Mouse (Mus musculus) ovary, adult 18-20 months (tissue): ENCODE results near the gene Rab11a.
"Not testable (repeated sequence)": the region's sequence is repeated elsewhere in the genome, so short reads cannot be mapped to it uniquely, and the experiment has no call there.

ENCODE experiments used
- DNase-seq: peaks from one replicate; pipeline ENCODE4 v3.0.0; 2022; ENCODE audit warnings: low spot score, mixed read lengths

Gene Rab11a

DNA sequence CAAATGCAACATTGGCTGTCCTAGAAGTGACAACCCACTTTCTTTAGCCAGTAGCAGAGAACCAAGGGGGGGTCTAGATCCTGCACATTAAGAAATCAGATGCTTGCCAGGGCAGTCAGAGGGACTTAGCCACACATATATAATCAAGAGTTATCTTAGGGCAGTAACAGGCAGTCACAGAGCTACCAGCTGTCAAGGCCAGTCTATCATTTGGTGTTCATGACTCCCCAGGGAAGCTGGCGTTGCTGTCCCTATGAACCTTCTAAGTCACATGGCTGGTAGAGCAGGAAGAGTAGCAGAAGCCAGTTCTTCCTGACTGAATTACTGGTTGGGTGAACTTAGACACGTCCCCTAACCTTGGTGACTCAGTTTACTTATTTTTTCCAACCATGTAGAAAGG, 44.5 kb downstream of the Rab11a start:
- no peak for DNase-seq

- DNase-seq, result peak; percentile 12
Observed at GRCm38 (mm10) chr9:64691176-64691575, 46.4 kb downstream of the Rab11a start.

GRCm38 (mm10) chr9:64690771-64691170, 46.8 kb downstream of the Rab11a start:
- DNase-seq, result no peak

DNA sequence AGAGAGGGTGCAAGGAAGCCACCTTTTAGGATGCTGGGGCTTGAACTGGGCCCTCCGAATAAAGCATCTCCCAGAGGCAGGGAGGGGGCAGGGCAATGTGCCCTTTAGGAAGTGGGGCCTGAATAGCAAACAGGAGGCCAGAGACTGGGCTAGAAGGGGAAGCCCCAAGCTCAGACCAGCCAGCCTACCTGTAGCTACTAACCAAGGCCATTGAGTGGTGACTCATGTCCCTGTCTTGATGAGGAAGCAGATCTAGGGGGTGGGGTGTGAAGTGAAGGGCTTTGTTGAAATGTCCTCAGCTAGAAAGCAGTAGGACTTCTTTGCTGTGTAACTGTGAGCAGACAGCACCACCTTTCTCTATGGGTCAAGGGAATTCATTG, 49.6 kb downstream of the Rab11a start:
- DNase-seq, result no peak

GRCm38 (mm10) chr9:64687122-64688014, 50.2 kb downstream of the Rab11a start:
- no peak for DNase-seq

- not testable (repeated sequence) for DNase-seq
Observed at GRCm38 (mm10) chr9:64671341-64672319, 65.9 kb downstream of the Rab11a start.

DNA sequence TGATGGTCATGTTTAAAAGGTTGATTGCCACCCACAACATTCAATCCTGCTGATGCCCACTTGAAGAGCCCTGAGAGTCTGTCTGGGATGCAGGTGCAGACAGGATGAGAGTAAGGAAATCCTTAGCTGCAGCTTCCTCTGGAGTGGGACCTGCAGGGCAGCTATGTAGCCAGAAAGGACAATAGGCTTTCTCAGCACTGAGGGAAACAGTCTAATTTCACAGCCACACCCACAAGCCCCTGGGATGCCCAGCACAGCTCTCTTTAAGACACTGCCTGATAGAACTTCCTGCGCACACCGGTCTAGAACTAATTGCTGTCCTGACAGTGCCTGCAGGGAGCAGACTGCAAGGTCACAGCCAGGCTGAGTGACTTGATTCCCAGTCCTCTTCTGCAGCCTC, 69.6 kb downstream of the Rab11a start:
- DNase-seq, result no peak

- no peak for DNase-seq
Observed at GRCm38 (mm10) chr9:64667513-64667912, 70.0 kb downstream of the Rab11a start.

DNA sequence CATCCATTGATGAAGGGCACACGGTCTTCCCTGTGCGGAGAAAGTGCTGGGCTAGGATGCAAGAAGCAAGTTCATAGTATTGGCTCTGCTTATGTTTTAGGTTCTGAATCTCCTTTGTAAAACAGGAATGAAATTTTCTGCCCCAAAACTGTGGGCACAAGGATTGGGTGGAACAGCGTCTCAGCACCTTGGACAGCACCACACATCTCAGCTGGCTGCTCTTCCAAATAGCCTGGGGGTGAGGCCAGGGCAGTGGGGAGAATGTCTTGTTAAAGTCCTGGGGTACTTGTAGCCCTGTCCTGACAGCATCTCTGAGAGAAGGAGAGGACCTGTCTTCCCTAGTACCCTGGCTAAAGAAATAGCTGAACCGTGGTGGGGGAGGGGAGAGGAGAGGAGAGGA, 71.0 kb downstream of the Rab11a start:
- no peak for DNase-seq
